Mouse (Mus musculus): ENCODE data around the gene Mymx. TPM values are rescaled to one million over a fixed set of nuclear protein-coding genes. Genes with fewer than 3 reads are reported as not detected.

The Mymx gene
- polyA plus RNA-seq, 1 experiment, result 0.61 TPM

DNA sequence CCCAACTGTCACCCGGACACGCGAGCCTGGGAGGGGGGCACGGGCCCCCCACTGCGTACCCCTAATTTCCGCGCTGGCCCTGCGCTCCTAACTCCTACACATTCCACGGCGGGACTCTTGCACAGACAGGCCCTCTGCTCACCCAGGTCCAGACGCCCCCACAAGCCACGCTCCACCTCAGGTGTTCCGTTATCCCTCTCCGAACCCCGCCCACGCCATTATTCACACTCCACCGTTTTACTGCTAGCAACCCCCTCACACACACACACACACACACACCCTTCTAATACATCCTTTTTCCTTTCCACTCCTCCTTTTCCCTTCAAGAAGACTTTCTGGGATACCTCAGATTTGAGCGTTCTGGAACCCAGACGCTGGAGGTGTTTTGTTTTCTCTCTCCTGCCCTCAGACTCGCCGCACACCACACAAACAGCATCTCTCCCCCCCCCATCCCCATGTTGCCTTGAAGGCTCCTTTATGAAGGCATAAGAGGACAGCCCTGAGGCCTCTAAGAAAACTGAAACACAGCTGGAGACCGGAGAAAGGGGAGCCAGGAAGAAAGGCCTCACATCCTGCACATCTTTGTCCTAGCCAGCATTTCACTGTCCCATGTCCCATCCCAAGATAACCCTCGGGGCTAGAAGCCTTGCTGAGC, 6.0 kb downstream of the Mymx start:
- 16% methylated on average over 23 of the region's 23 CpGs for WGBS
- no peak for DNase-seq
- H3K27ac ChIP-seq (ENCODE audit: control insufficient read depth, insufficient read depth, low read length), result no peak overlapping the region
- peaks cover 60% of the 10 kb centered on the region for H3K4me1 ChIP-seq (replicated peaks; ENCODE audit: control insufficient read depth, insufficient read depth, low read length)
- H3K36me3 ChIP-seq (ENCODE audit: control insufficient read depth, insufficient read depth, low read length), result no peaks in the 10 kb centered on the region
- H3K27me3 ChIP-seq (ENCODE audit: control insufficient read depth, insufficient read depth, low read length), result no peaks in the 10 kb centered on the region
- TF ChIP-seq POLR2A (IDR thresholded peaks at IDR 0.05; ENCODE audit: control insufficient read depth, extremely low read depth, insufficient read depth, low read length, poor library complexity) (no peak), CTCF (IDR thresholded peaks at IDR 0.05; ENCODE audit: borderline replicate concordance, control insufficient read depth, extremely low read depth, insufficient read depth, low read length, poor library complexity) (no peak)
- peak overlapping the region; percentile 73 for H3K4me3 ChIP-seq (ENCODE audit: control insufficient read depth, insufficient read depth, low read length)

DNA sequence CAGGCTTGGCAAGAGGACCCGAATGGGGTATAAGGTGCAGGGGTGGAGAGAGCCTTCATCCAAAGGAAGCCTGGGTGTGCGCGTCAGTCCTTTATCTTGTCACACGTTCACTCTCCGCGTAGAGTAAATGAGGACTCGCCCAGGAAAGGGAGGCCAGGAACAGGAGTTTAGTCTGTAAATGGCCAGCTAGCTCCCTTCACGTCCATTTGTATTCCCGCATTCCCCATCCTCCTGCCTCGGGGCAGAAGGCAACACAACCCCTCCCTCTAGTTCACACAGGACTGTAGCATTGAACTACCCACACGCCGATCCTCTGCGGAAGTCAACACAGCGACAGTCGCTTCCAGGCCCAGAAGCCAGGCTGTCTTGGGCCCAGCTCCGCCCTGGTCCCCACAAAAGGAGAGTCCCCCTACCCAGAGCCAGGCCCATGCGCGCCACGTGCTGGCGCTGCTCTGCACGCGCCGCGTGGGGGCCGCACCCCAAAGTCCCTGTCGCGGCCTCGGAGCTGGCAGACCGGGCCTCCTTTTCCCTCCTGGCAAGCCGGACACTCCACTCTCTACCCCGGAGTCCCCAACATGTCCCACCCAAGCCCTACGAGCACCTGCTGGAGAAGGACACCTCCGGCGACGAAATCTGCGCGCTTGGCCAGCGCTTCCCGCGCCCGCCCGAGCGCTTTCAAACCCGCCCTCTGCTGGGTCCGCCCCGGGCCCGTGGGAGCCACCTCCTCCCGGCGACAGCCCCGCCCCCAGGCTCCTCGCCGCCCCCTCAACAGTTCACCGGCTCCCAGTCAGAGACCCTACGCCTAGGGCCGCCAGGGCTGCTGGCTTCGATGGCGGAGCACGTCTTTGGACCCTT, 6.8 kb downstream of the Mymx start:
- Histone ChIP-seq H3K4me3 (ENCODE audit: control insufficient read depth, insufficient read depth, low read length) (peak overlapping the region; percentile 73), H3K27me3 (ENCODE audit: control insufficient read depth, insufficient read depth, low read length) (no peaks in the 10 kb centered on the region), H3K4me1 (replicated peaks; ENCODE audit: control insufficient read depth, insufficient read depth, low read length) (peaks cover 60% of the 10 kb centered on the region), H3K36me3 (ENCODE audit: control insufficient read depth, insufficient read depth, low read length) (no peaks in the 10 kb centered on the region), H3K27ac (ENCODE audit: control insufficient read depth, insufficient read depth, low read length) (0 out of 2 replicates have a peak overlapping the region, but pooled peaks have one; percentile 6)
- WGBS, result under 1% methylated on average over 58 of the region's 58 CpGs
- TF ChIP-seq POLR2A (IDR thresholded peaks at IDR 0.05; ENCODE audit: control insufficient read depth, extremely low read depth, insufficient read depth, low read length, poor library complexity) (peak; percentile 29; the same call in 1 of the 2 replicates), CTCF (IDR thresholded peaks at IDR 0.05; ENCODE audit: borderline replicate concordance, control insufficient read depth, extremely low read depth, insufficient read depth, low read length, poor library complexity) (0 out of 2 replicates have a peak, but pooled peaks have one; percentile 7)
- peak; percentile 88 for DNase-seq

DNA sequence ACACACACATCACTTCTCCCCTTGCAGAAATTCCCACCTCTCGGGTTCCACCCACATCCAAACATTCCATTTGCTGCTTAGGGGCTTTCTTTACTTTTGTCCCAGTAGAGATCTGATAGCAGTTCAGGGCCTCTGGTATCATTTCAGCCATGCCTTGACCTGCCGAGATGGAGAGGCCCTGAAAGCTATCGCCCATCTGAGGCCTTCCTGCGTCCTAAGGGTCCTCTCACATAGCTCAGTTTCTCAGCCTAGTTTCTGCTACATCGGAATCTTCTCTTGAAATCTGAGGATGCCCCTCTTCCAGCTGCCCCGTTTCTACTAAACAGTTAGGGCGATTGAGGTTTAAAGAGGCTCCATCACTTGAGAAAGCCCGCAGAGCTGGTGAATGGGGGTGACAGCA, 7.7 kb downstream of the Mymx start:
- TF ChIP-seq POLR2A (IDR thresholded peaks at IDR 0.05; ENCODE audit: control insufficient read depth, extremely low read depth, insufficient read depth, low read length, poor library complexity) (no peak), CTCF (IDR thresholded peaks at IDR 0.05; ENCODE audit: borderline replicate concordance, control insufficient read depth, extremely low read depth, insufficient read depth, low read length, poor library complexity) (no peak)
- H3K36me3 ChIP-seq (ENCODE audit: control insufficient read depth, insufficient read depth, low read length), result peaks cover 4% of the 10 kb centered on the region; the same call in 1 of the 2 replicates
- peaks cover 56% of the 10 kb centered on the region for H3K4me1 ChIP-seq (replicated peaks; ENCODE audit: control insufficient read depth, insufficient read depth, low read length)
- no peak for DNase-seq
- H3K4me3 ChIP-seq (ENCODE audit: control insufficient read depth, insufficient read depth, low read length), result 0 out of 2 replicates have a peak overlapping the region, but pooled peaks have one; percentile 11
- no peaks in the 10 kb centered on the region for H3K27me3 ChIP-seq (ENCODE audit: control insufficient read depth, insufficient read depth, low read length)
- 57% methylated on average over 8 of the region's 8 CpGs for WGBS
- H3K27ac ChIP-seq (ENCODE audit: control insufficient read depth, insufficient read depth, low read length), result no peak overlapping the region

DNA sequence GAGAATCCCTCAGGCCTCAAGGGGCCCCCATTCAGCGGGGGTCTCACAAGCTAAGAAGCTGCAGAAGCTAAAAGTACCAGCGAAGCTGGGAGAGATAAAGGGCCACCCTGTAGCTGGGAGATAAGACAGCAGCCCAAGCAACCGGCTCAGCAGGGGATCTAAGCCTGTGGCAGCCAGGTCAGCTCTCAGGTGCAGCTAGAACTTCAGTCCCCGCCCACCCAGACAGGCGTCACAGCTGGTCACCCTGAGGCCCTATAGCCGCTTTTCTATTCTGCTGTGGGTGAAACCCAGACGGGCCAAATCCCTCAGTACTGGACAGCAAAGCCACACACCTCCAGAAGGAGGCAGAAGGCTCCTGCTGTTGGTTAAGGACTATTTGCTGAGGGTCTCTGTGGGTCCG, 8.4 kb downstream of the Mymx start:
- Histone ChIP-seq H3K36me3 (ENCODE audit: control insufficient read depth, insufficient read depth, low read length) (peaks cover 4% of the 10 kb centered on the region; the same call in 1 of the 2 replicates), H3K4me1 (replicated peaks; ENCODE audit: control insufficient read depth, insufficient read depth, low read length) (peaks cover 55% of the 10 kb centered on the region), H3K4me3 (ENCODE audit: control insufficient read depth, insufficient read depth, low read length) (0 out of 2 replicates have a peak overlapping the region, but pooled peaks have one; percentile 2), H3K27ac (ENCODE audit: control insufficient read depth, insufficient read depth, low read length) (no peak overlapping the region), H3K27me3 (ENCODE audit: control insufficient read depth, insufficient read depth, low read length) (no peaks in the 10 kb centered on the region)
- no peak for DNase-seq
- TF ChIP-seq POLR2A (IDR thresholded peaks at IDR 0.05; ENCODE audit: control insufficient read depth, extremely low read depth, insufficient read depth, low read length, poor library complexity), result no peak
- TF ChIP-seq CTCF (IDR thresholded peaks at IDR 0.05; ENCODE audit: borderline replicate concordance, control insufficient read depth, extremely low read depth, insufficient read depth, low read length, poor library complexity), result no peak
- 64% methylated on average over 8 of the region's 8 CpGs for WGBS

DNA sequence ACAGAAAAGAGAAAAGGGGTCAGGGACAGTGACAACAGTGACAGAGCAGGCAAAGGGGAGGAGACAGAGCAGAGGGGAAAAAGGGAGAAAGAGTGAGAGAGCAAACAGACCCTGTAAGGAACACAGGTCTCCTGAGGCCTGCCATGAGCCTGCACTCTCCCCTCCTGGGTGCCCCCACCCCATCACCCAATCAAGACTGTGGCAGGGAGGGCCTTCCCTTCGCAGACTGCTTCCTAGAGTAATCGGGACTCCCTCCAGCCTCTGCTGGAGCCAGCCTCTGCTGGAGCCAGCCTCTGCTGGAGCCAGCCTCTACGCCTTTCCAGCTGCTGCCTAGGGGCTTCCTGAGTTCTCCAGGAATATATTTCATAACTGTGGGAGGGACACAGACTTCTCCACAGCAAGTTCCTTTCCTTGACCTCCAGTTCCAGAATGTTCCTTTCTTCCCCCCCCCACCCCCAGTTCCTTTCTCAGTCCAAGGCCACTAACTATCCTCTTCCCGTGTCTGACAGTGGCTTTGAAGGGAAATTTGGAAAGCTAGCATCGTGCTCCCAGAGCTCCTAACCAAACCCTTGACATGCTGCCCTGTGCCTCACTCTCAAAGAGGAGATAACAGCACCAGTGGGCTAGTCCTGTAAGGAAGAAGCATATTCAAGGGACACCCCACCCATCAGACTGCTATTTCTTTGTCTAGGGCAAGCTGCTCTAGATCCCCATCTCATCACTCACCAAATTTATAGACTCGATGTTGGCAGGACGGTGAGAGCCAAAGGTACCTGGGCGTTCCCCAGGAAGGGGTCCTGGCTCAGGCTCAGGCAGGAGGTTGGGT, 9.1 kb downstream of the Mymx start:
- TF ChIP-seq CTCF (IDR thresholded peaks at IDR 0.05; ENCODE audit: borderline replicate concordance, control insufficient read depth, extremely low read depth, insufficient read depth, low read length, poor library complexity), result no peak
- no peak for TF ChIP-seq POLR2A (IDR thresholded peaks at IDR 0.05; ENCODE audit: control insufficient read depth, extremely low read depth, insufficient read depth, low read length, poor library complexity)
- 64% methylated on average over 8 of the region's 8 CpGs for WGBS
- Histone ChIP-seq H3K27me3 (ENCODE audit: control insufficient read depth, insufficient read depth, low read length) (no peaks in the 10 kb centered on the region), H3K36me3 (ENCODE audit: control insufficient read depth, insufficient read depth, low read length) (peaks cover 4% of the 10 kb centered on the region; the same call in 1 of the 2 replicates), H3K4me1 (replicated peaks; ENCODE audit: control insufficient read depth, insufficient read depth, low read length) (peaks cover 55% of the 10 kb centered on the region), H3K4me3 (ENCODE audit: control insufficient read depth, insufficient read depth, low read length) (peak overlapping the region; percentile 6; the same call in 1 of the 2 replicates), H3K27ac (ENCODE audit: control insufficient read depth, insufficient read depth, low read length) (peak overlapping the region; percentile 29; the same call in 1 of the 2 replicates)
- no peak for DNase-seq
